Mouse (Mus musculus): ENCODE results near the gene Arl15.

DNA sequence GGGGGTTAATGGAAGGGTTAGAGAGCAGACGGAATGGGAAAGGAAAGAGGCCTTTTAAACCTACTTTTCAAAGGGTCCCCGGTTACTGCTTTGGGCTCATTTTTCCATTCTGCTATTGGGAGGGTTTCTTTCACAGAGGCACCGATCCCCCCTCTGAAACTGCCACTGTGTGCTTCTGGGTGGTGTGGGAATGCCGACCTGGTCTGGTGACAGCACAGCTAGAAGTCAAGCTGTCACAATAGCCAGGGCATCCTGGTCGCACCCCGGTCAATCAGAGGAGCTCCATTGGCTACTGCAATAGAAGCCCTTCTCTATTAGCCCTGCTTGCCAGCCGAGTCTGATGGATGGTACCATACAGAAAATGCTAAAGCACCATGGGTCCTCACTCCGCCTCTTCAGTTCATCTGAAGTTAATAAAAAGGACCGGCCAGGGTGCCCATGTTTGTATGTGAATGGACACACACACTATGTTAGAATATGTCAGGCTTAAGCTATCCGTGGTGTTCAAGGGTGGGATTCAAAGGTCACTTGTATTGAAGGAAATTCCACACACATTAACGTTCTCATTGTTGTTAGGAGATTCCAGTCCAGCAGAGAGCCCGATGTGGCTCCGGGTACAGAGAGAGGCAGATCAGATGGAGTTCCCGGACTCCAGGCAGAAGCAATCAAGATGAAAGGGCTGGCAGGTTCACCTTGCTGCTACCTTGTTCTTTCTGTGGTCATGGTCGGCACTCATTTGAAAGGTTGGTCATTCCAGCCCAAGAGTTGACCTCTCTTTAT lies 258.3 kb downstream of the Arl15 start:
- TF ChIP-seq CTCF (IDR thresholded peaks at IDR 0.05; ENCODE audit: low read depth), result no peak
- no peak for TF ChIP-seq EP300 (optimal IDR thresholded peaks at IDR 0.05)
